Mouse (Mus musculus) T-cell, adult 66 days (primary cell): ENCODE measurements around the gene Lrp4. TPM values are rescaled to one million over a fixed set of nuclear protein-coding genes. Genes with fewer than 3 reads are reported as not detected.

Experiments
- total RNA-seq, 2 experiments: library from RNA; stranded (reverse); gene quantifications; 3 replicates in 1 of 2; 4 replicates in 1 of 2; pipeline ENCODE4 v1.2.4; 2023

Lrp4 gene
- total RNA-seq = under 1 TPM; 0.09 to 0.12 TPM

GRCm38 (mm10) chr2:91457259-91457655 lies at the start of gene Lrp4:
Lrp4 (plus strand) TSS chr2:91457511.

DNA sequence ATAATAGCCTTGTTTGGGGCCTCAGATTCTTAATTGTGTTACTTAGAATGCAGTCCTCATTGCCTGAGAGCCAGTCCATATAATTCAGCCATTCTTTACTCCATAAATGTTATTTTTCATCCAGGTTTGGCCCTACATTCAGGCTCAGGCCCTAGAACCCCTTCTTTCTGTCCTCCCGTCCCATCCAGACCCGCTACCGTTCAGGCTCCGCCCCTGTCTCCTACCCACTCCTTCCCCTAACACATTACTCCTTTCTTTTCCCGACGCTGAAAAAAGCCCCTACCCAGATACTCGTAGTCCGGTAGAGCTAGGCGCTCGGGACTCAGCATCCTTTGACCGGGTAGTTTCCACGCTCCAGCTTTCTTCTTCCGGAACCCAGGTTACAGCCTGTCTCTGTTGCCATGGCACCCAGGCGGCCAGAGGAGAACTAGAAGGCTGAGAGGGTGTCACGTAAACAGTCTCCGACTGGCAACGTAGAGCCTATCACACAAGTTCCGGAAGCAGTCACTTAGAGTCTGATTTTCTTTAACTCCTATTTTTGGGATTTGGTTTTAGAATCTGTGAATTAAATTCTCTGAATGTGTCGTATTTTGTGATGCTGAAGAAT lies 12.9 kb upstream of the Lrp4 start, which contains the start of gene 1110051M20Rik:
Gene 1110051M20Rik (minus strand): TSS at position 419 of the 607 bp plus-strand sequence.

GRCm38 (mm10) chr2:91526294-91527146 lies 69.2 kb downstream of the Lrp4 start, which contains the start of gene Ckap5:
Ckap5 (plus strand) TSS chr2:91526762.

Other genes starting within 250 kb of the Lrp4 start
- gene Ddb2, start 220.5 kb upstream of the Lrp4 start, total RNA-seq = 10 to 100 TPM; 66.7 to 67.2 TPM
- 1 to 10 TPM in 1 of 2 experiments, under 1 TPM in 1; 0.38 to 1.3 TPM for gene Pacsin3, start 201.6 kb upstream of the Lrp4 start, total RNA-seq
- gene Arfgap2, start 192.5 kb upstream of the Lrp4 start, total RNA-seq = 100 to 1,000 TPM; 144 to 159 TPM
- 10 to 100 TPM in 1 of 2 experiments, 1 to 10 TPM in 1; 6.7 to 10.5 TPM for gene 1110051M20Rik, start 12.8 kb upstream of the Lrp4 start, total RNA-seq
- 10 to 100 TPM; 33.5 to 34.3 TPM for gene Ckap5, start 69.3 kb downstream of the Lrp4 start, total RNA-seq
- under 1 TPM; 0.17 to 0.24 TPM for gene F2, start 178.9 kb downstream of the Lrp4 start, total RNA-seq
- gene Zfp408, start 192.3 kb downstream of the Lrp4 start, total RNA-seq = 10 to 100 TPM; 21.1 to 29.4 TPM
- 100 to 1,000 TPM; 129 to 135 TPM for gene Arhgap1, start 192.3 kb downstream of the Lrp4 start, total RNA-seq